Comparison of ENCODE assay signal across 22 mouse cellular contexts in genomic region chr16:76079761-76080502, GRCm38 (mm10). TPM values are rescaled to one million over a fixed set of nuclear protein-coding genes. Genes with fewer than 3 reads are reported as not detected.
A peak's percentile ranks its signal among the peaks of the same experiment; 100 is the strongest.
DNase-seq lines count a peak whose midpoint lies in the region; ATAC-seq and TF ChIP-seq lines count a peak whose summit lies in the region.
"Had no signal": no experiment of that assay in that cellular context is flagged by ENCODE, and none has a peak within 500 bp of the region (broad histone marks: within the 10 kb centered on the region; RNA-seq: fewer than 3 reads in every experiment).

No protein-coding gene starts in this region.

- no peaks in the 10 kb centered on the region for H3K9me3 ChIP-seq in lung, postnatal 0 days (ENCODE audit: low read length)
- H3K9me3 ChIP-seq: embryonic facial prominence, embryonic 10.5 days; forebrain, embryonic 15.5 days; heart, embryonic 15.5 days; limb, embryonic 15.5 days; midbrain, embryonic 12.5 days had no signal

- ATAC-seq in lung, postnatal 0 days = no peak
- ATAC-seq: forebrain, embryonic 15.5 days; inflammation-experienced regulatory T-cells, adult 6 months had no signal

- TF ChIP-seq CTCF in kidney, adult 2 months (conservative IDR thresholded peaks at IDR 0.05; ENCODE audit: insufficient read depth, insufficient read length, low read depth, low read length) = no peak
- TF ChIP-seq CTCF in lung, postnatal 0 days (IDR thresholded peaks at IDR 0.05) = no peak
- no peak for TF ChIP-seq CTCF in brain, embryonic 14.5 days (IDR thresholded peaks at IDR 0.05; ENCODE audit: borderline replicate concordance, extremely low read depth, insufficient read depth, insufficient read length)

- H3K9ac ChIP-seq in lung, postnatal 0 days (replicated peaks; ENCODE audit: low read depth) = no peak overlapping the region
- H3K9ac ChIP-seq: forebrain, embryonic 15.5 days; heart, embryonic 15.5 days; hindbrain, embryonic 14.5 days; limb, embryonic 15.5 days; midbrain, embryonic 12.5 days had no signal

- no peak overlapping the region for H3K27ac ChIP-seq in kidney, adult 2 months (ENCODE audit: insufficient read depth, low read depth, low read length)
- H3K27ac ChIP-seq in lung, postnatal 0 days (ENCODE audit: low read length) = no peak overlapping the region
- H3K27ac ChIP-seq: embryonic facial prominence, embryonic 10.5 days; forebrain, embryonic 15.5 days; heart, embryonic 15.5 days; hindbrain, embryonic 14.5 days; limb, embryonic 15.5 days; midbrain, embryonic 12.5 days had no signal

- no peaks in the 10 kb centered on the region for H3K27me3 ChIP-seq in kidney, adult 2 months (replicated peaks; ENCODE audit: control insufficient read depth, insufficient read depth, low read length)
- no peaks in the 10 kb centered on the region for H3K27me3 ChIP-seq in lung, postnatal 0 days (replicated peaks; ENCODE audit: insufficient read depth, low read length)
- H3K27me3 ChIP-seq: forebrain, embryonic 15.5 days; heart, embryonic 15.5 days; limb, embryonic 15.5 days; midbrain, embryonic 12.5 days had no signal

- no peak overlapping the region for H3K4me2 ChIP-seq in lung, postnatal 0 days (replicated peaks; ENCODE audit: low read depth, low read length)
- H3K4me2 ChIP-seq: forebrain, embryonic 15.5 days; heart, embryonic 15.5 days; hindbrain, embryonic 14.5 days; limb, embryonic 15.5 days; midbrain, embryonic 12.5 days had no signal

- no peak for TF ChIP-seq POLR2A in kidney, adult 2 months (IDR thresholded peaks at IDR 0.05; ENCODE audit: low read depth, low read length)
- TF ChIP-seq POLR2A in brain, embryonic 14.5 days (IDR thresholded peaks at IDR 0.05; ENCODE audit: borderline replicate concordance, extremely low read depth, insufficient read depth, insufficient read length, poor library complexity, severe bottlenecking) = no peak

- WGBS in kidney, adult 2 months = 77% methylated on average over 6 of the region's 6 CpGs
- WGBS in lung, postnatal 0 days = 72% methylated on average over 6 of the region's 6 CpGs

- no peaks in the 10 kb centered on the region for H3K4me1 ChIP-seq in kidney, adult 2 months (ENCODE audit: control insufficient read depth, insufficient read depth, low read length)
- no peaks in the 10 kb centered on the region for H3K4me1 ChIP-seq in lung, postnatal 0 days (ENCODE audit: insufficient read depth, low read depth, low read length)
- H3K4me1 ChIP-seq: embryonic facial prominence, embryonic 10.5 days; forebrain, embryonic 15.5 days; heart, embryonic 15.5 days; limb, embryonic 15.5 days; midbrain, embryonic 12.5 days had no signal

- H3K36me3 ChIP-seq in kidney, adult 2 months (ENCODE audit: control insufficient read depth, insufficient read depth, low read length) = no peaks in the 10 kb centered on the region
- no peaks in the 10 kb centered on the region for H3K36me3 ChIP-seq in lung, postnatal 0 days (ENCODE audit: insufficient read depth, low read length)
- H3K36me3 ChIP-seq: embryonic facial prominence, embryonic 10.5 days; forebrain, embryonic 15.5 days; heart, embryonic 15.5 days; limb, embryonic 15.5 days; midbrain, embryonic 12.5 days had no signal

- no peak for TF ChIP-seq EP300 in lung, postnatal 0 days (IDR thresholded peaks at IDR 0.05)

- DNase-seq in kidney, adult 2 months = peak; percentile 68
- DNase-seq in kidney, postnatal 10 days = no peak
- peak; percentile 7 for DNase-seq in lung, postnatal 0 days (ENCODE audit: low spot score)
- DNase-seq in lung, postnatal 4 days = no peak
- DNase-seq in brain, embryonic 14.5 days (ENCODE audit: low read depth) = peak; percentile 19
- DNase-seq in gastrocnemius, postnatal 25 days = no peak
- DNase-seq in natural killer cell, adult 2 months (ENCODE audit: low spot score in 2 of 2) = no peak
- DNase-seq: adrenal gland, postnatal 14 days; cerebellum, adult 9-10 months; heart, postnatal 36 days; layer of hippocampus, adult 9-11 months; left cerebral cortex, postnatal 4 days; lung, postnatal 10 days; right cerebral cortex, postnatal 25 days; spleen, adult 18-20 months had no signal

- H3K4me3 ChIP-seq in kidney, adult 2 months (ENCODE audit: insufficient read depth, low read depth, low read length) = no peak overlapping the region
- H3K4me3 ChIP-seq in lung, postnatal 0 days (ENCODE audit: low read depth, low read length) = no peak overlapping the region
- H3K4me3 ChIP-seq: embryonic facial prominence, embryonic 10.5 days; forebrain, embryonic 15.5 days; heart, embryonic 15.5 days; limb, embryonic 15.5 days; midbrain, embryonic 12.5 days had no signal

RNA-seq across cellular contexts. Expression of gene Samsn1, which starts 57.9 kb away (rescaled TPM):
- 0.27 and 1.1 TPM in 2 replicates for polyA plus RNA-seq in kidney, adult 2 months (2012; rRNA removed)
- polyA plus RNA-seq in lung, postnatal 0 days (2015; fragmentation: Nextera tagmentation; extraction: Ambion mirVana) = 4.1 and 4.3 TPM in 2 replicates
- polyA plus RNA-seq in brain, embryonic 14.5 days (2012; rRNA removed) = 0.74 and 1.0 TPM in 2 replicates
- under 1 TPM in 1 of 2 experiments, not detected in 1; 0.13 TPM for total RNA-seq in gastrocnemius, postnatal 25 days (2021)

Comparison
In these comparisons a context has a peak if more than half of its experiments do, and no peak if none do; other contexts are left out.
1. DNase-seq: peak in kidney, adult 2 months (single experiment), lung, postnatal 0 days (single experiment) and brain, embryonic 14.5 days (single experiment); none in kidney, postnatal 10 days (single experiment), lung, postnatal 4 days (0 of 2), gastrocnemius, postnatal 25 days (single experiment) and natural killer cell, adult 2 months (0 of 2).